Mouse (Mus musculus): ENCODE measurements around the gene Vmn1r73.

The Vmn1r73 gene

GRCm38 (mm10) chr7:11729966-11730365, at the start of gene Vmn1r73:
Gene Vmn1r73 (plus strand): TSS chr7:11730266.
- DNase-seq (ENCODE audit: inconsistent age in 2 of 2, low spot score in 1 of 2): no peak
